Mouse (Mus musculus): Measurements from ENCODE around the gene Gid8.

DNA sequence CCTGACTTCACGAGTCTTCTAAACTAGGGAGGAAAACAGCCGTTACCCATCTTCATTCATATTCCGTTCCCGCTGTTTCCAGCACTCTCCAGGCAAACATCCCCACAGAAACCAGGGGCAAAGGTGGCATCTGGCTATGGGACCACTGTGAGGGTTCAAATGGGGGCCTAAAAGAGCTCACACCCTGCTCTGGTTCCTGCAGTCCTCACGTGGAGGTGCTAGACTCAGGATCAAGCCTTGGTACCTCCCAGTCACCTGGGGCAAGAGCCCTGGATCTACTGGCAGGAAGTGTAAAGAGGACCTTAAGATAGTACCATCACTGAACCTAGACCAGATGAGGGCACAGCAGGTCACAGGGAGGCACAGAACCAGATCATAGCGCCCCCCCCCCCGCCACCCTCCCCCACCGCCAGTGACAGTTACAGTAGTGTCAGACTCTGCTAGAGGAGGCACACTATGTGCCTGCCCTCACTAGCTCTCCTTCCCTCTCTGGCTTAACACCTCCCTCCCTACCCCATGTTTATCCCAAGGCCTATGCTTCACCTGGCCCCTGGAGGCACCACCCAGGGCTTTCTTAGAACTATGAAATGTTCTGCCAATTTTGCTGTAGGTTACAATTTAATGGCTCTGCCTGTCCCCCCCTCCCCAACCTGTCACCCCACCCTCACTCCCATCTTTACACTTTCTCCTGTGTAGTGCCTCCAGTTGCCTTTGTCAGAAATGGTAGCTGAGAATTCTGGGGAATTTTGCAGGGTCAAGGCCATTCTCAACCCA lies 16.1 kb downstream of the Gid8 start:
- TF ChIP-seq CTCF (conservative IDR thresholded peaks at IDR 0.05; ENCODE audit: insufficient read depth, insufficient read length, low read depth, low read length), result no peak
- no peak for TF ChIP-seq POLR2A (IDR thresholded peaks at IDR 0.05; ENCODE audit: low read depth, low read length)

Data from kidney, adult 2 months (tissue).